In genomic region chr13:96671078-96671905, GRCm38 (mm10) we compare ENCODE assay signal across 8 mouse cellular contexts. TPM values are rescaled to one million over a fixed set of nuclear protein-coding genes. Genes with fewer than 3 reads are reported as not detected.
DNase-seq lines count a peak whose midpoint lies in the region; ATAC-seq and TF ChIP-seq lines count a peak whose summit lies in the region.

No protein-coding gene starts in this region.

- 0 out of 2 replicates have a peak, but pooled peaks have one; percentile 25 for TF ChIP-seq EP300 in CH12.LX (IDR thresholded peaks at IDR 0.05; ENCODE audit: low read length)

- peak overlapping the region; percentile 28 to 98 (median 65) for H3K4me3 ChIP-seq in CH12.LX (replicated peaks in 1 of 3; ENCODE audit: low read depth in 2 of 3, low read length in 2 of 3, poor library complexity in 1 of 3)
- peak overlapping the region; percentile 87 for H3K4me3 ChIP-seq in erythroblast, embryonic 14.5 days (replicated peaks)
- H3K4me3 ChIP-seq in limb, embryonic 13.5 days = peak overlapping the region; percentile 99
- H3K4me3 ChIP-seq in neural tube, embryonic 13.5 days = peak overlapping the region; percentile 99

- H3K79me2 ChIP-seq in CH12.LX (replicated peaks; ENCODE audit: control insufficient read depth, extremely low read depth, insufficient read depth, poor library complexity, severe bottlenecking) = peaks cover 41% of the 10 kb centered on the region

- peak; percentile 37; the same call in 1 of the 2 replicates for TF ChIP-seq POLR2A in CH12.LX (IDR thresholded peaks at IDR 0.05; ENCODE audit: low read depth, low read length)

- DNase-seq in frontal cortex, postnatal 14 days (ENCODE audit: low spot score in 2 of 2) = no peak
- DNase-seq in CH12.LX (ENCODE audit: extremely low read depth) = no peak
- DNase-seq in left cerebral cortex, postnatal 14 days (ENCODE audit: low spot score in 2 of 2) = no peak
- no peak for DNase-seq in cerebellum, postnatal 4 days (ENCODE audit: low spot score in 2 of 2)

- dilution Hi-C loops in CH12.LX (cut with MboI; ENCODE audit: extremely low pct_ligation_motif_present, extremely low pct_unique_long_range_greater_than_20kb, low sequenced_read_pairs) = no loop called here

- TF ChIP-seq CTCF in CH12.LX (conservative IDR thresholded peaks at IDR 0.05 in 1 of 2, IDR thresholded peaks at IDR 0.05 in 1 of 2; ENCODE audit: low read depth in 2 of 2, low read length in 2 of 2) = no peak

- H3K9me3 ChIP-seq in CH12.LX (replicated peaks; ENCODE audit: low read length) = no peaks in the 10 kb centered on the region
- no peaks in the 10 kb centered on the region for H3K9me3 ChIP-seq in erythroblast, embryonic 14.5 days (ENCODE audit: control insufficient read depth, low read length)
- H3K9me3 ChIP-seq in limb, embryonic 13.5 days = no peaks in the 10 kb centered on the region
- H3K9me3 ChIP-seq in neural tube, embryonic 13.5 days = no peaks in the 10 kb centered on the region

- H3K27me3 ChIP-seq in CH12.LX (replicated peaks) = no peaks in the 10 kb centered on the region
- no peaks in the 10 kb centered on the region for H3K27me3 ChIP-seq in erythroblast, embryonic 14.5 days (ENCODE audit: control insufficient read depth)
- H3K27me3 ChIP-seq in limb, embryonic 13.5 days = no peaks in the 10 kb centered on the region
- no peaks in the 10 kb centered on the region for H3K27me3 ChIP-seq in neural tube, embryonic 13.5 days

- H3K4me2 ChIP-seq in CH12.LX (ENCODE audit: insufficient read depth, low read depth, poor library complexity, severe bottlenecking) = peak overlapping the region; percentile 95
- peak overlapping the region; percentile 72 for H3K4me2 ChIP-seq in limb, embryonic 13.5 days (replicated peaks)
- H3K4me2 ChIP-seq in neural tube, embryonic 13.5 days = peak overlapping the region; percentile 59

- no peak for TF ChIP-seq RAD21 in CH12.LX (IDR thresholded peaks at IDR 0.05; ENCODE audit: low read depth, low read length)

- peaks cover 14 to 32% of the 10 kb centered on the region in 2 experiments for H3K4me1 ChIP-seq in CH12.LX (ENCODE audit: control insufficient read depth in 1 of 2, insufficient read depth in 2 of 2)
- H3K4me1 ChIP-seq in erythroblast, embryonic 14.5 days (ENCODE audit: control insufficient read depth) = peaks cover 46% of the 10 kb centered on the region
- peaks cover 36% of the 10 kb centered on the region for H3K4me1 ChIP-seq in limb, embryonic 13.5 days
- H3K4me1 ChIP-seq in neural tube, embryonic 13.5 days (replicated peaks) = peaks cover 43% of the 10 kb centered on the region

- H3K36me3 ChIP-seq in CH12.LX (replicated peaks in 1 of 2; ENCODE audit: control insufficient read depth in 1 of 2, insufficient read depth in 1 of 2, low read length in 1 of 2) = peaks cover 0 to 10% of the 10 kb centered on the region in 2 experiments
- H3K36me3 ChIP-seq in erythroblast, embryonic 14.5 days (ENCODE audit: control insufficient read depth) = peaks cover 26% of the 10 kb centered on the region
- peaks cover 4% of the 10 kb centered on the region; the same call in 1 of the 2 replicates for H3K36me3 ChIP-seq in limb, embryonic 13.5 days
- peaks cover 4% of the 10 kb centered on the region; the same call in 1 of the 2 replicates for H3K36me3 ChIP-seq in neural tube, embryonic 13.5 days

- ATAC-seq in frontal cortex, adult (ENCODE audit: low TSS enrichment) = peak; percentile 24
- ATAC-seq in limb, embryonic 13.5 days (ENCODE audit: low FRiP score, low read depth) = no peak
- ATAC-seq in neural tube, embryonic 13.5 days (ENCODE audit: low read depth) = no peak

- H3K9ac ChIP-seq in CH12.LX (ENCODE audit: insufficient read depth, low read depth) = peak overlapping the region; percentile 47
- peak overlapping the region; percentile 65 for H3K9ac ChIP-seq in limb, embryonic 13.5 days
- H3K9ac ChIP-seq in neural tube, embryonic 13.5 days = peak overlapping the region; percentile 63

- WGBS in limb, embryonic 13.5 days = 16% methylated on average over 31 of the region's 31 CpGs
- WGBS in neural tube, embryonic 13.5 days = 14% methylated on average over 31 of the region's 31 CpGs

- intact Hi-C loops in left cerebral cortex, postnatal 14 days (cut with DNase I) = no loop called here

- peak overlapping the region; percentile 28; the same call in 1 of the 2 replicates for H3K27ac ChIP-seq in CH12.LX (ENCODE audit: insufficient read depth, low read depth)
- H3K27ac ChIP-seq in limb, embryonic 13.5 days = peak overlapping the region; percentile 78; the same call in 1 of the 2 replicates
- H3K27ac ChIP-seq in neural tube, embryonic 13.5 days (replicated peaks) = peak overlapping the region; percentile 88

- in situ Hi-C loops in CH12.LX (cut with MboI; ENCODE audit: low pct_ligation_motif_present, low pct_unique_long_range_greater_than_20kb, low sequenced_read_pairs) = no loop called here

TF ChIP-seq in CH12.LX, 34 proteins besides CTCF, POLR2A, EP300 and RAD21:
- TF ChIP-seq CHD1 (IDR thresholded peaks at IDR 0.05; ENCODE audit: low read depth, low read length) (no peak), POLR2AphosphoS2 (IDR thresholded peaks at IDR 0.05; ENCODE audit: low read depth, low read length) (no peak), IRF4 (IDR thresholded peaks at IDR 0.05; ENCODE audit: low read depth, low read length) (no peak), MAX (IDR thresholded peaks at IDR 0.05; ENCODE audit: low read length) (0 out of 2 replicates have a peak, but pooled peaks have one; percentile 29), BHLHE40 (IDR thresholded peaks at IDR 0.05; ENCODE audit: low read depth, low read length) (no peak), E2F4 (IDR thresholded peaks at IDR 0.05; ENCODE audit: insufficient replicate concordance, low read depth, low read length) (no peak), GABPA (IDR thresholded peaks at IDR 0.05; ENCODE audit: insufficient replicate concordance, low read depth, low read length) (no peak), USF1 (IDR thresholded peaks at IDR 0.05; ENCODE audit: low read depth, low read length) (no peak), MEF2A (IDR thresholded peaks at IDR 0.05; ENCODE audit: borderline replicate concordance, low read depth, low read length) (no peak), ZC3H11A (IDR thresholded peaks at IDR 0.05; ENCODE audit: low read depth, low read length) (no peak), PAX5 (IDR thresholded peaks at IDR 0.05; ENCODE audit: low read length) (no peak), ZNF384 (IDR thresholded peaks at IDR 0.05; ENCODE audit: low read depth, low read length) (peak; percentile 84), JUN (IDR thresholded peaks at IDR 0.05; ENCODE audit: insufficient read depth, low read depth, low read length) (no peak), CHD2 (IDR thresholded peaks at IDR 0.05; ENCODE audit: low read length) (no peak), SIN3A (IDR thresholded peaks at IDR 0.05; ENCODE audit: low read length) (no peak), KAT2A (IDR thresholded peaks at IDR 0.05; ENCODE audit: insufficient replicate concordance, low read length) (no peak), TCF12 (IDR thresholded peaks at IDR 0.05; ENCODE audit: low read depth, low read length) (no peak; the same call in 1 of the 2 replicates)

RNA-seq across cellular contexts. Expression of gene Hmgcr, which starts 0.6 kb away (rescaled TPM):
- total RNA-seq in CH12.LX (2012; rRNA removed) (71.6 and 81.1 TPM in 2 replicates), CH12.LX (2014; rRNA removed) (85.1 and 118 TPM in 2 replicates)
- 97.5 and 98.9 TPM in 2 replicates for polyA plus RNA-seq in CH12.LX (2012; ENCODE audit: insufficient read length, low read depth)
- 0.10 and 0.19 TPM in 2 replicates for polyA plus RNA-seq in erythroblast, embryonic 14.5 days (2012)
- 72.6 and 74.0 TPM in 2 replicates for polyA plus RNA-seq in limb, embryonic 13.5 days (2015; fragmentation: Nextera tagmentation; extraction: Ambion mirVana)
- polyA plus RNA-seq in neural tube, embryonic 13.5 days (2015; fragmentation: Nextera tagmentation; extraction: Ambion mirVana) = 129 and 134 TPM in 2 replicates
- total RNA-seq in left cerebral cortex, postnatal 14 days (2021) = 100 to 1,000 TPM; 218 to 228 TPM

Comparison
In these comparisons a context has a peak if more than half of its experiments do, and no peak if none do; other contexts are left out.
1. H3K27ac ChIP-seq: peak in every context shown above with its lines; median percentile 88 in neural tube, embryonic 13.5 days; 78 in limb, embryonic 13.5 days; 28 in CH12.LX.
2. RNA of gene Hmgcr, which starts 0.6 kb away (polyA plus RNA-seq): 129 to 134 TPM in neural tube, embryonic 13.5 days, 97.5 to 98.9 TPM in CH12.LX and 72.6 to 74.0 TPM in limb, embryonic 13.5 days; 0.10 to 0.19 TPM in erythroblast, embryonic 14.5 days; every median in the first group is over 10 times any median in the second.
3. Peak in every context shown above with its lines, with median percentiles within 50 percentile points of each other: H3K4me2 ChIP-seq, H3K4me3 ChIP-seq and H3K9ac ChIP-seq.